Mouse (Mus musculus) kidney, adult 18-20 months (tissue): ENCODE measurements at regions not wholly inside any gene's neighbourhood (a gene's known extent, or its start where the extent isn't known, plus 50 kb on each side); places are given as distances from the start of the nearest gene placed in this dataset.

Source experiments
- DNase-seq: peaks from one replicate; pipeline ENCODE4 v3.0.0; 2021

- no peak for DNase-seq
Observed at GRCm38 (mm10) chr6:31325621-31326020, 72.9 kb upstream of the Mkln1 start.

- DNase-seq, result no peak
Observed at GRCm38 (mm10) chr6:31330327-31330726, 68.2 kb upstream of the Mkln1 start.

- no peak for DNase-seq
Observed at GRCm38 (mm10) chr6:31330868-31331267, 67.7 kb upstream of the Mkln1 start.

GRCm38 (mm10) chr6:31332254-31332653 lies 66.3 kb upstream of the Mkln1 start:
- no peak for DNase-seq

- DNase-seq, result no peak
Observed at GRCm38 (mm10) chr6:31332714-31333113, 65.8 kb upstream of the Mkln1 start.

- DNase-seq, result no peak
Observed at GRCm38 (mm10) chr6:31333228-31333922, 65.2 kb upstream of the Mkln1 start.

- no peak for DNase-seq
Observed at GRCm38 (mm10) chr6:31334086-31334485, 64.4 kb upstream of the Mkln1 start.

GRCm38 (mm10) chr6:31339122-31339947 lies 59.2 kb upstream of the Mkln1 start:
- DNase-seq, result no peak

- no peak for DNase-seq
Observed at GRCm38 (mm10) chr6:31339948-31340250, 58.6 kb upstream of the Mkln1 start.

GRCm38 (mm10) chr6:31345366-31346084 lies 53.0 kb upstream of the Mkln1 start:
- no peak for DNase-seq

- no peak for DNase-seq
Observed at GRCm38 (mm10) chr6:31348333-31348732, 50.2 kb upstream of the Mkln1 start.
